Mouse (Mus musculus) hindbrain, postnatal 0 days (tissue): ENCODE measurements at regions not wholly inside any gene's neighbourhood (a gene's known extent, or its start where the extent isn't known, plus 50 kb on each side); places are given as distances from the start of the nearest gene placed in this dataset.

Experiments used
- ATAC-seq: fragments of 200-750 bp; cut with Nextera tagmentation; 2 replicates; pipeline ENCODE4 v1.8.0; 2017; ENCODE audit warnings: mild to moderate bottlenecking, moderate TSS enrichment, moderate library complexity
- DNase-seq: peaks from one replicate; pipeline ENCODE4 v3.0.0-alpha.2; 2015; ENCODE audit warnings: low spot score
- H3K27ac ChIP-seq: fragments of 300-500 bp; sonication (generic); 2 replicates; pipeline ENCODE4 v1.5.1; 2014; ENCODE audit warnings: mild to moderate bottlenecking
- H3K27me3 ChIP-seq: fragments of 300-500 bp; sonication (generic); 2 replicates; pipeline ENCODE4 v1.6.1; 2014; ENCODE audit warnings: low read length, mixed read lengths; ENCODE audit not compliant: insufficient read depth
- H3K36me3 ChIP-seq: fragments of 300-500 bp; sonication (generic); 2 replicates; pipeline ENCODE4 v1.6.1; 2014; ENCODE audit warnings: low read length, mixed read lengths; ENCODE audit not compliant: insufficient read depth
- H3K4me1 ChIP-seq: fragments of 300-500 bp; sonication (generic); 2 replicates; pipeline ENCODE4 v1.6.1; 2014; ENCODE audit warnings: antibody characterized with exemption, low read length, mixed read lengths; ENCODE audit not compliant: insufficient read depth
- H3K4me2 ChIP-seq: fragments of 300-500 bp; sonication (generic); 2 replicates; pipeline ENCODE4 v1.6.1; 2014; ENCODE audit warnings: low read depth, mild to moderate bottlenecking, low read length, moderate library complexity, mixed read lengths
- H3K4me3 ChIP-seq: fragments of 300-500 bp; sonication (generic); 2 replicates; pipeline ENCODE4 v1.5.1; 2014; ENCODE audit warnings: low read length
- H3K9ac ChIP-seq: fragments of 300-500 bp; sonication (generic); replicated peaks from 2 replicates; pipeline ENCODE4 v1.6.1; 2014; ENCODE audit warnings: mild to moderate bottlenecking, low read length, moderate library complexity, mixed read lengths
- H3K9me3 ChIP-seq: fragments of 300-500 bp; sonication (generic); 2 replicates; pipeline ENCODE4 v1.6.1; 2016; ENCODE audit warnings: low read length, mixed read lengths
- CTCF ChIP-seq: IDR thresholded peaks from 2 replicates; pipeline ENCODE4 v1.5.1; 2016; ENCODE audit warnings: antibody characterized with exemption, control low read depth, low read depth
- WGBS: fragments of 180-500 bp; shearing (Covaris S2); extraction: QIAGEN DNeasy Blood & Tissue Kit; methylation state at CpG from one replicate; pipeline ENCODE4 v1.1.7; 2014; 5-methylcytosine and 5-hydroxymethylcytosine counted together

GRCm38 (mm10) chr13:42498351-42498750 is 182.1 kb upstream of the Phactr1 start:
- TF ChIP-seq CTCF: no peak
- 61% methylated on average over 4 of the region's 4 CpGs for WGBS
- H3K27ac ChIP-seq: no peak overlapping the region
- ATAC-seq: no peak
- no peaks in the 10 kb centered on the region for H3K4me1 ChIP-seq
- H3K4me2 ChIP-seq: no peak overlapping the region
- H3K9me3 ChIP-seq: no peaks in the 10 kb centered on the region
- no peak overlapping the region for H3K9ac ChIP-seq
- no peak for DNase-seq
- no peaks in the 10 kb centered on the region for H3K27me3 ChIP-seq
- no peak overlapping the region for H3K4me3 ChIP-seq
- H3K36me3 ChIP-seq: no peaks in the 10 kb centered on the region

GRCm38 (mm10) chr13:42507535-42507934 is 172.9 kb upstream of the Phactr1 start:
- WGBS: 33% methylated on average over 5 of the region's 5 CpGs
- peak; percentile 41 for DNase-seq

GRCm38 (mm10) chr13:42518686-42519085 is 161.7 kb upstream of the Phactr1 start:
- H3K9ac ChIP-seq: no peak overlapping the region
- H3K4me1 ChIP-seq: no peaks in the 10 kb centered on the region
- WGBS: 79% methylated on average over 4 of the region's 4 CpGs
- H3K27ac ChIP-seq: no peak overlapping the region
- no peak overlapping the region for H3K4me2 ChIP-seq
- TF ChIP-seq CTCF: no peak
- ATAC-seq: no peak
- no peaks in the 10 kb centered on the region for H3K9me3 ChIP-seq
- H3K4me3 ChIP-seq: no peak overlapping the region
- no peaks in the 10 kb centered on the region for H3K36me3 ChIP-seq
- DNase-seq: no peak
- no peaks in the 10 kb centered on the region for H3K27me3 ChIP-seq

More at GRCm38 (mm10) chr13:42507535-42507934, 172.9 kb upstream of the Phactr1 start:
- Histone ChIP-seq H3K9ac (no peak overlapping the region), H3K4me2 (no peak overlapping the region), H3K27me3 (no peaks in the 10 kb centered on the region), H3K36me3 (no peaks in the 10 kb centered on the region), H3K4me1 (no peaks in the 10 kb centered on the region), H3K4me3 (no peak overlapping the region), H3K9me3 (no peaks in the 10 kb centered on the region), H3K27ac (no peak overlapping the region; the same call in 1 of the 2 replicates)
- TF ChIP-seq CTCF: no peak
- 0 out of 2 replicates have a peak, but pooled peaks have one; percentile 40 for ATAC-seq

GRCm38 (mm10) chr13:42522553-42522952 is 157.9 kb upstream of the Phactr1 start:
- Histone ChIP-seq H3K27me3 (no peaks in the 10 kb centered on the region), H3K36me3 (no peaks in the 10 kb centered on the region), H3K27ac (no peak overlapping the region), H3K4me1 (no peaks in the 10 kb centered on the region), H3K4me3 (no peak overlapping the region), H3K9me3 (no peaks in the 10 kb centered on the region), H3K4me2 (no peak overlapping the region), H3K9ac (no peak overlapping the region)
- no peak for DNase-seq
- no peak for ATAC-seq
- TF ChIP-seq CTCF: no peak

GRCm38 (mm10) chr13:42526163-42526562 is 154.3 kb upstream of the Phactr1 start:
- Histone ChIP-seq H3K9ac (no peak overlapping the region), H3K9me3 (no peaks in the 10 kb centered on the region), H3K27ac (no peak overlapping the region), H3K4me1 (no peaks in the 10 kb centered on the region), H3K27me3 (no peaks in the 10 kb centered on the region), H3K4me2 (no peak overlapping the region), H3K36me3 (no peaks in the 10 kb centered on the region), H3K4me3 (no peak overlapping the region)
- DNase-seq: no peak
- no peak for ATAC-seq
- 62% methylated on average over 4 of the region's 4 CpGs for WGBS
- no peak for TF ChIP-seq CTCF

- Histone ChIP-seq H3K4me3 (no peak overlapping the region), H3K27ac (no peak overlapping the region), H3K4me1 (no peaks in the 10 kb centered on the region), H3K9ac (no peak overlapping the region), H3K9me3 (no peaks in the 10 kb centered on the region), H3K27me3 (no peaks in the 10 kb centered on the region), H3K4me2 (no peak overlapping the region), H3K36me3 (no peaks in the 10 kb centered on the region)
- no peak for TF ChIP-seq CTCF
- WGBS: 34% methylated on average over 8 of the region's 8 CpGs
- DNase-seq (no peak), ATAC-seq (no peak)
Observed at GRCm38 (mm10) chr13:42526966-42527365, 153.5 kb upstream of the Phactr1 start.

DNA sequence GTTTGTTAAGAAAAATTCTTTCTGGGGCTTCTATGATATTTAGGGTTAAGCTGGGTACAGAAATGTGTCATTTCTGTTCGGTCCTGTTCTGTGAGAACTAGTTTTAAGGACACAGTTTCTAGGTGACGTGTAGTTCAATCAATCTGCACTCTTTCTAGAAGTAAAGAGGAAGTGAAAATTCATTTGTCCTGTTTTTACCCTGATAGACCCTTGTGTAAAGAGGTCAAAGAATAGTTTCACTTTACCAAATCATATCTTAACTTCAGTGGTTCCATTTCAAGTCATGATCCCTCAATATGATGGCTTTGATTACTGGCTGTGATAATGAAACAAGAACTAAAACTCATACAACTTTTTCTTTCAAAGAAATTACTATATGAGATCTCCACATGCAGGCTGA is 152.3 kb upstream of the Phactr1 start:
- ATAC-seq: no peak
- Histone ChIP-seq H3K9me3 (no peaks in the 10 kb centered on the region), H3K4me1 (no peaks in the 10 kb centered on the region), H3K27ac (no peak overlapping the region), H3K36me3 (no peaks in the 10 kb centered on the region), H3K4me3 (no peak overlapping the region), H3K27me3 (no peaks in the 10 kb centered on the region), H3K9ac (no peak overlapping the region), H3K4me2 (no peak overlapping the region)
- WGBS: 90% methylated on average over 2 of the region's 2 CpGs
- no peak for DNase-seq
- TF ChIP-seq CTCF: no peak
